Mouse (Mus musculus): ENCODE data around the gene Cmpk1.

DNA sequence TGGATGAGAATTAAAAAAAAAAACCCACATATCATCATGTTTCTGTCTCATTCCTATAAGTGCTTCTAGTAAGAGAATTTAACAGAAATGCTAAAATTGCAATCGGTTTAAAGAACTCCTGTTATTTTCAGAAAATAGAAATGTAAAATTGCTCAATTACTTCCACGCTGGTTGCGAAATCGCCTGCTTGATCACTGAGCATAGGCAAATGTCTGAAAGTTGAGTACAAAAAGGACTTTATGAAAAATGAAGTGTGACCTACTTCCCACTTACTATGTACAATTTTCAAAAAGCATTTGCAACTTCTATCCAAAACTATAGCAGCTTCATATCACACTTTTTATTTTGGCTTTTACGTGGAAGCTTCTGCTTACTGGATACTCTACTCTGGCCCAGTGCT is 16.3 kb downstream of the Cmpk1 start:
- no peak for TF ChIP-seq CTCF (IDR thresholded peaks at IDR 0.05; ENCODE audit: insufficient read depth, low read length)
- no peak for TF ChIP-seq POLR2A (IDR thresholded peaks at IDR 0.05; ENCODE audit: borderline replicate concordance, extremely low read depth, low read depth, low read length)

Measured in lung, adult 2 months (tissue).